Mouse (Mus musculus) left cerebral cortex, postnatal 4 days (tissue): ENCODE measurements around the gene Gm11032. TPM values are rescaled to one million over a fixed set of nuclear protein-coding genes. Genes with fewer than 3 reads are reported as not detected.

Source experiments
- total RNA-seq, 2 experiments: library from RNA; stranded (reverse); gene quantifications; 2 replicates each; pipeline ENCODE4 v1.2.3; 2021

Gm11032 gene
- total RNA-seq, 2 experiments from 2014 or later, result not detected

Other genes starting within 250 kb of the Gm11032 start
- not detected for gene Hormad2, start 179.0 kb upstream of the Gm11032 start, total RNA-seq
- 10 to 100 TPM; 74.2 to 76.6 TPM for gene Mtmr3, start 25.2 kb upstream of the Gm11032 start, total RNA-seq
- gene Ascc2, start 17.7 kb downstream of the Gm11032 start, total RNA-seq, result 10 to 100 TPM; 27.3 to 28.3 TPM
- gene Uqcr10, start 84.3 kb downstream of the Gm11032 start, total RNA-seq, result 100 to 1,000 TPM; 253 to 282 TPM
- 10 to 100 TPM; 24.9 to 31.3 TPM for gene Zmat5, start 84.6 kb downstream of the Gm11032 start, total RNA-seq
- 1 to 10 TPM; 2.2 to 4.3 TPM for gene Cabp7, start 126.7 kb downstream of the Gm11032 start, total RNA-seq
- gene Nf2, start 229.5 kb downstream of the Gm11032 start, total RNA-seq, result 100 to 1,000 TPM; 155 to 162 TPM